Mouse (Mus musculus) Patski (cell line): ENCODE measurements around the gene Gas2. TPM values are rescaled to one million over a fixed set of nuclear protein-coding genes. Genes with fewer than 3 reads are reported as not detected.

Source experiments
- ATAC-seq: fragments of 100-300 bp; one replicate; pipeline ENCODE4 v1.8.0; 2021
- CTCF ChIA-PET: fragments of 350-600 bp; sonication (Branson Sonifier 250); formaldehyde crosslinking; loops from one replicate; lab custom pipeline; 2022; ENCODE audit warnings: inconsistent platforms; lab: Charles Lee
- POLR2A ChIA-PET: fragments of 350-600 bp; sonication (Branson Sonifier 250); formaldehyde crosslinking; loops from one replicate; lab custom pipeline; 2022; ENCODE audit warnings: antibody characterized with exemption, inconsistent platforms; lab: Charles Lee
- DNase-seq: peaks from one replicate; pipeline ENCODE4 v3.0.0-alpha.2; 2011; ENCODE audit warnings: low read depth, low spot score
- H3K27me3 ChIP-seq: fragments of 371-371 bp; one replicate; pipeline ENCODE4 v1.5.1; 2021
- CTCF ChIP-seq: fragments of 100-300 bp; IDR thresholded peaks from one replicate; pipeline ENCODE4 v1.5.1; 2021
- in situ Hi-C: fragments of 300-500 bp; cut with MboI; formaldehyde crosslinking; loops from 3 replicates; pipeline ENCODE4 v1.11.1; 2018; ENCODE audit warnings: low pct_unique_long_range_greater_than_20kb, mixed read lengths
- polyA plus RNA-seq: library from polyadenylated mRNA; unstranded; gene quantifications from one replicate; pipeline ENCODE4 v1.2.3, GENCODE M21; 2021

The Gas2 gene
- polyA plus RNA-seq: 2.8 TPM

- POLR2A ChIA-PET: interaction anchor here (0.8 to 1.6 kb wide), 4 partner anchors 10 to 18 kb away, joined by 3 to 6 read pairs (median 4); no protein-coding TSS in a partner anchor
- ATAC-seq: peak; percentile 65
- CTCF ChIA-PET: interaction anchor here (0.7 to 5.7 kb wide), 5 partner anchors 10 to 33 kb away, joined by 3 to 18 read pairs (median 3); no protein-coding TSS in a partner anchor
- no peak for DNase-seq
- in situ Hi-C loops: no loop called here
- H3K27me3 ChIP-seq: no peaks in the 10 kb centered on the region
- TF ChIP-seq CTCF: no peak
Observed at GRCm38 (mm10) chr7:51861250-51862096, at the start of gene Gas2. TSS of gene Gas2 (plus strand) at chr7:51862015.

GRCm38 (mm10) chr7:51815473-51816282, 46.1 kb upstream of the Gas2 start:
- peak; percentile 55 for TF ChIP-seq CTCF
- ATAC-seq (peak; percentile 71), DNase-seq (no peak)
- H3K27me3 ChIP-seq: no peaks in the 10 kb centered on the region
- in situ Hi-C loops: loop anchor here (10.0 kb wide), 2 partner anchors 191 to 321 kb away; partner anchors contain the start of gene Slc17a6
- CTCF ChIA-PET: interaction anchor here (0.6 to 2.5 kb wide), 6 partner anchors 10 to 209 kb away, joined by 3 to 13 read pairs (median 3); partner anchors contain the start of gene Slc17a6
- POLR2A ChIA-PET: no interaction called here

GRCm38 (mm10) chr7:51816283-51816839, 45.5 kb upstream of the Gas2 start:
- H3K27me3 ChIP-seq: no peaks in the 10 kb centered on the region
- CTCF ChIA-PET: interaction anchor here (1.2 to 2.5 kb wide), 4 partner anchors 9 to 198 kb away, joined by 3 to 13 read pairs (median 4); partner anchors contain the start of gene Slc17a6
- POLR2A ChIA-PET: no interaction called here
- DNase-seq: no peak
- TF ChIP-seq CTCF: no peak
- in situ Hi-C loops: loop anchor here (10.0 kb wide), 2 partner anchors 192 to 322 kb away; partner anchors contain the start of gene Slc17a6
- ATAC-seq: no peak

GRCm38 (mm10) chr7:51818251-51818974, 43.4 kb upstream of the Gas2 start:
- ATAC-seq (peak; percentile 31), DNase-seq (no peak)
- in situ Hi-C loops: loop anchor here (10.0 kb wide), 2 partner anchors 194 to 324 kb away; partner anchors contain the start of gene Slc17a6
- no peaks in the 10 kb centered on the region for H3K27me3 ChIP-seq
- ChIA-PET CTCF (interaction anchor here (1.0 to 1.4 kb wide), 3 partner anchors 10 to 154 kb away, joined by 3 to 5 read pairs (median 4); no protein-coding TSS in a partner anchor), POLR2A (no interaction called here)
- TF ChIP-seq CTCF: no peak

GRCm38 (mm10) chr7:51819891-51820290, 41.9 kb upstream of the Gas2 start:
- CTCF ChIA-PET: no interaction called here

GRCm38 (mm10) chr7:51821467-51821866, 40.3 kb upstream of the Gas2 start:
- POLR2A ChIA-PET: no interaction called here
- TF ChIP-seq CTCF: no peak
- in situ Hi-C loops: loop anchor here (10.0 kb wide), 1 partner anchor 143 kb away; no protein-coding TSS in a partner anchor
- H3K27me3 ChIP-seq: no peaks in the 10 kb centered on the region
- CTCF ChIA-PET: no interaction called here
- no peak for ATAC-seq
- DNase-seq: no peak

More at GRCm38 (mm10) chr7:51819891-51820290, 41.9 kb upstream of the Gas2 start:
- POLR2A ChIA-PET: no interaction called here
- ATAC-seq: no peak
- H3K27me3 ChIP-seq: no peaks in the 10 kb centered on the region
- in situ Hi-C loops: loop anchor here (10.0 kb wide), 3 partner anchors 145 to 325 kb away; partner anchors contain the start of gene Slc17a6
- no peak for TF ChIP-seq CTCF
- DNase-seq: no peak

GRCm38 (mm10) chr7:51823562-51824338, 38.1 kb upstream of the Gas2 start:
- POLR2A ChIA-PET: interaction anchor here (0.7 kb wide), 1 partner anchor 40 kb away, joined by 5 read pairs; no protein-coding TSS in a partner anchor
- no peak for TF ChIP-seq CTCF
- CTCF ChIA-PET: no interaction called here

GRCm38 (mm10) chr7:51831917-51832316, 29.9 kb upstream of the Gas2 start:
- ATAC-seq: peak; percentile 71
- no peak for TF ChIP-seq CTCF
- in situ Hi-C loops: no loop called here

More at GRCm38 (mm10) chr7:51823562-51824338, 38.1 kb upstream of the Gas2 start:
- DNase-seq (no peak), ATAC-seq (no peak)
- no peaks in the 10 kb centered on the region for H3K27me3 ChIP-seq
- in situ Hi-C loops: loop anchor here (10.0 kb wide), 1 partner anchor 141 kb away; no protein-coding TSS in a partner anchor

More at GRCm38 (mm10) chr7:51831917-51832316, 29.9 kb upstream of the Gas2 start:
- ChIA-PET CTCF (interaction anchor here (1.0 to 1.9 kb wide), 5 partner anchors 8 to 141 kb away, joined by 3 to 6 read pairs (median 3); no protein-coding TSS in a partner anchor), POLR2A (no interaction called here)
- no peaks in the 10 kb centered on the region for H3K27me3 ChIP-seq
- DNase-seq: no peak
